Mouse (Mus musculus) myocyte (in vitro differentiated cells): ENCODE data around the gene Cacna1s. TPM values are rescaled to one million over a fixed set of nuclear protein-coding genes. Genes with fewer than 3 reads are reported as not detected.

Experiments
- H3K27me3 ChIP-seq: one replicate; pipeline ENCODE4 v1.6.1; 2011; ENCODE audit not compliant: control insufficient read depth, insufficient read depth, insufficient read length
- H3K36me3 ChIP-seq: one replicate; pipeline ENCODE4 v1.6.1; 2011; ENCODE audit not compliant: control insufficient read depth, insufficient read depth
- H3K4me2 ChIP-seq: one replicate; pipeline ENCODE4 v1.6.1; 2011; ENCODE audit warnings: low read depth, control low read depth
- H3K4me3 ChIP-seq: one replicate; pipeline ENCODE4 v1.5.1; 2011; ENCODE audit warnings: mild to moderate bottlenecking, control low read depth, moderate library complexity
- H3K79me2 ChIP-seq: one replicate; pipeline ENCODE4 v1.6.1; 2011; ENCODE audit not compliant: control insufficient read depth, insufficient read depth
- H3ac ChIP-seq: one replicate; pipeline ENCODE4 v1.6.1; 2011; ENCODE audit not compliant: control insufficient read depth, insufficient read length
- CEBPB ChIP-seq: IDR thresholded peaks from 2 replicates; pipeline ENCODE4 v1.6.1; 2011; ENCODE audit warnings: mild to moderate bottlenecking, moderate library complexity; ENCODE audit not compliant: poor library complexity, insufficient read depth, severe bottlenecking
- E2F4 ChIP-seq: IDR thresholded peaks from one replicate; pipeline ENCODE4 v1.6.1; 2011; ENCODE audit warnings: mild to moderate bottlenecking, control low read depth, moderate library complexity; ENCODE audit not compliant: insufficient read depth
- MAX ChIP-seq: IDR thresholded peaks from one replicate; pipeline ENCODE4 v1.6.1; 2011; ENCODE audit warnings: low read depth, mild to moderate bottlenecking, control low read depth
- MYOD1 ChIP-seq, 3 experiments: IDR thresholded peaks; one replicate each; pipeline ENCODE4 v1.6.1; 2011; ENCODE audit warnings: control low read depth in 2 of 3, low read depth in 2 of 3, mild to moderate bottlenecking in 2 of 3, moderate library complexity in 1 of 3; ENCODE audit not compliant: insufficient read length in 2 of 3, control insufficient read depth in 1 of 3
- MYOG ChIP-seq, 3 experiments: IDR thresholded peaks; one replicate each; pipeline ENCODE4 v1.6.1; 2011; ENCODE audit warnings: control low read depth in 2 of 3, low read depth in 2 of 3, mild to moderate bottlenecking in 2 of 3; ENCODE audit not compliant: insufficient read length in 2 of 3, control insufficient read depth in 1 of 3, insufficient read depth in 1 of 3
- POLR2A ChIP-seq: IDR thresholded peaks from one replicate; pipeline ENCODE4 v1.6.1; 2011; ENCODE audit warnings: low read depth, mild to moderate bottlenecking, control low read depth, moderate library complexity; ENCODE audit not compliant: insufficient read length
- POLR2AphosphoS2 ChIP-seq: IDR thresholded peaks from one replicate; pipeline ENCODE4 v1.6.1; 2011; ENCODE audit warnings: low read depth, control low read depth; ENCODE audit not compliant: insufficient read length
- REST ChIP-seq: IDR thresholded peaks from one replicate; pipeline ENCODE4 v1.6.1; 2011; ENCODE audit warnings: mild to moderate bottlenecking, control low read depth, moderate library complexity; ENCODE audit not compliant: insufficient read depth, insufficient read length
- SRF ChIP-seq: IDR thresholded peaks from one replicate; pipeline ENCODE4 v1.6.1; 2011; ENCODE audit warnings: low read depth; ENCODE audit not compliant: control insufficient read depth, insufficient read length
- TCF12 ChIP-seq: IDR thresholded peaks from one replicate; pipeline ENCODE4 v1.6.1; 2011; ENCODE audit warnings: mild to moderate bottlenecking, control low read depth; ENCODE audit not compliant: poor library complexity, insufficient read depth, severe bottlenecking
- TCF3 ChIP-seq: IDR thresholded peaks from one replicate; pipeline ENCODE4 v1.6.1; 2011; ENCODE audit warnings: low read depth, control low read depth; ENCODE audit not compliant: insufficient read length
- USF1 ChIP-seq: IDR thresholded peaks from one replicate; pipeline ENCODE4 v1.6.1; 2011; ENCODE audit warnings: low read depth, mild to moderate bottlenecking, control low read depth, moderate library complexity
- polyA plus RNA-seq: library from polyadenylated mRNA; unstranded; fragments of >200 nt; fragmentation: generic; extraction: Trizol; gene quantifications from one replicate; pipeline ENCODE4 v1.2.1, GENCODE M21; 2012; ENCODE audit warnings: missing spikeins

The Cacna1s gene
- polyA plus RNA-seq, 1 experiment: 177 TPM

- Histone ChIP-seq H3K4me2 (no peak overlapping the region), H3K79me2 (no peaks in the 10 kb centered on the region), H3K36me3 (no peaks in the 10 kb centered on the region), H3ac (no peak overlapping the region), H3K4me3 (no peak overlapping the region), H3K27me3 (no peaks in the 10 kb centered on the region)
- peak in 2 of 3 experiments; percentile 20 to 53 for TF ChIP-seq MYOD1 (IDR thresholded peaks at IDR 0.05; ENCODE audit: control insufficient read depth in 1 of 3, insufficient read length in 2 of 3, low read depth in 2 of 3)
- peak in 1 of 3 experiments; percentile 40 for TF ChIP-seq MYOG (IDR thresholded peaks at IDR 0.05; ENCODE audit: control insufficient read depth in 1 of 3, insufficient read depth in 1 of 3, insufficient read length in 2 of 3, low read depth in 2 of 3)
- no peak for TF ChIP-seq SRF
- peak; percentile 3 for TF ChIP-seq TCF12
Observed at GRCm38 (mm10) chr1:136038746-136039538, 13.6 kb upstream of the Cacna1s start.

GRCm38 (mm10) chr1:136040452-136040851 is 12.1 kb upstream of the Cacna1s start:
- Histone ChIP-seq H3K27me3 (peaks cover 5% of the 10 kb centered on the region), H3K4me3 (no peak overlapping the region), H3K36me3 (no peaks in the 10 kb centered on the region), H3K79me2 (no peaks in the 10 kb centered on the region), H3ac (no peak overlapping the region), H3K4me2 (peak overlapping the region; percentile 18)
- no peak for TF ChIP-seq CEBPB

- Histone ChIP-seq H3K4me2 (peak overlapping the region; percentile 18), H3K36me3 (no peaks in the 10 kb centered on the region), H3K27me3 (peaks cover 5% of the 10 kb centered on the region), H3K79me2 (no peaks in the 10 kb centered on the region), H3K4me3 (no peak overlapping the region), H3ac (no peak overlapping the region)
- TF ChIP-seq MYOD1 (IDR thresholded peaks at IDR 0.05; ENCODE audit: control insufficient read depth in 1 of 3, insufficient read length in 2 of 3, low read depth in 2 of 3): peak in 1 of 3 experiments; percentile 62
- TF ChIP-seq POLR2A: no peak
Observed at GRCm38 (mm10) chr1:136040874-136041273, 11.7 kb upstream of the Cacna1s start.

GRCm38 (mm10) chr1:136045774-136046173 is 6.8 kb upstream of the Cacna1s start:
- no peak overlapping the region for H3ac ChIP-seq
- H3K27me3 ChIP-seq: peaks cover 5% of the 10 kb centered on the region
- H3K79me2 ChIP-seq: no peaks in the 10 kb centered on the region
- H3K4me3 ChIP-seq: no peak overlapping the region
- no peaks in the 10 kb centered on the region for H3K36me3 ChIP-seq
- TF ChIP-seq MAX (no peak), TCF3 (no peak), E2F4 (no peak), MYOG (IDR thresholded peaks at IDR 0.05; ENCODE audit: control insufficient read depth in 1 of 3, insufficient read depth in 1 of 3, insufficient read length in 2 of 3, low read depth in 2 of 3) (no peak), REST (no peak), MYOD1 (IDR thresholded peaks at IDR 0.05; ENCODE audit: control insufficient read depth in 1 of 3, insufficient read length in 2 of 3, low read depth in 2 of 3) (no peak), POLR2A (no peak), CEBPB (no peak), USF1 (no peak), TCF12 (no peak), SRF (no peak), POLR2AphosphoS2 (no peak)
- H3K4me2 ChIP-seq: no peak overlapping the region

- Histone ChIP-seq H3K27me3 (peaks cover 5% of the 10 kb centered on the region), H3ac (no peak overlapping the region), H3K79me2 (no peaks in the 10 kb centered on the region), H3K36me3 (no peaks in the 10 kb centered on the region), H3K4me3 (no peak overlapping the region), H3K4me2 (no peak overlapping the region)
- TF ChIP-seq TCF3: no peak
- TF ChIP-seq REST: no peak
- TF ChIP-seq MYOG (IDR thresholded peaks at IDR 0.05; ENCODE audit: control insufficient read depth in 1 of 3, insufficient read depth in 1 of 3, insufficient read length in 2 of 3, low read depth in 2 of 3): no peak
- no peak for TF ChIP-seq MYOD1 (IDR thresholded peaks at IDR 0.05; ENCODE audit: control insufficient read depth in 1 of 3, insufficient read length in 2 of 3, low read depth in 2 of 3)
- TF ChIP-seq CEBPB: no peak
- TF ChIP-seq POLR2AphosphoS2: no peak
- TF ChIP-seq TCF12: no peak
- TF ChIP-seq E2F4: no peak
- no peak for TF ChIP-seq MAX
- no peak for TF ChIP-seq SRF
- no peak for TF ChIP-seq USF1
- TF ChIP-seq POLR2A: no peak
Observed at GRCm38 (mm10) chr1:136047432-136047831, 5.1 kb upstream of the Cacna1s start.
